Mouse (Mus musculus) lung, postnatal 0 days (tissue): Measurements from ENCODE around the gene Zfp11.

Experiments used
- CTCF ChIP-seq: IDR thresholded peaks from 2 replicates; pipeline ENCODE4 v1.5.1; 2016; ENCODE audit warnings: antibody characterized with exemption, mild to moderate bottlenecking
- EP300 ChIP-seq: IDR thresholded peaks from 2 replicates; pipeline ENCODE4 v1.6.1; 2016; ENCODE audit warnings: antibody characterized with exemption, mild to moderate bottlenecking, control low read depth

- TF ChIP-seq EP300, result no peak
- no peak for TF ChIP-seq CTCF
These were observed 355 bp downstream of the Zfp11 start for GRCm38 (mm10) chr5:129669453-129670035.
